Mouse (Mus musculus) liver, embryonic 13.5 days (tissue): ENCODE measurements around the gene Itgb3. TPM values are rescaled to one million over a fixed set of nuclear protein-coding genes. Genes with fewer than 3 reads are reported as not detected.
A peak's percentile ranks its signal among the peaks of the same experiment; 100 is the strongest.
"Not testable (repeated sequence)": the region's sequence is repeated elsewhere in the genome, so short reads cannot be mapped to it uniquely, and the experiment has no call there.

ENCODE experiments used
- ATAC-seq: fragments of 200-750 bp; cut with Nextera tagmentation; 2 replicates; pipeline ENCODE4 v1.8.0; 2017; ENCODE audit warnings: low read depth, mild to moderate bottlenecking, moderate number of reproducible peaks, moderate library complexity
- DNase-seq: peaks from one replicate; pipeline ENCODE4 v3.0.0; 2022
- H3K27ac ChIP-seq: fragments of 300-500 bp; sonication (generic); 2 replicates; pipeline ENCODE4 v1.5.1; 2015; ENCODE audit warnings: moderate library complexity, mild to moderate bottlenecking, inconsistent platforms
- H3K27me3 ChIP-seq: fragments of 300-500 bp; sonication (generic); 2 replicates; pipeline ENCODE4 v1.6.1; 2015; ENCODE audit warnings: mild to moderate bottlenecking, inconsistent platforms
- H3K36me3 ChIP-seq: fragments of 300-500 bp; sonication (generic); 2 replicates; pipeline ENCODE4 v1.6.1; 2015; ENCODE audit warnings: mild to moderate bottlenecking, inconsistent platforms
- H3K4me1 ChIP-seq: fragments of 300-500 bp; sonication (generic); replicated peaks from 2 replicates; pipeline ENCODE4 v1.6.1; 2015; ENCODE audit warnings: inconsistent platforms
- H3K4me2 ChIP-seq: fragments of 300-500 bp; sonication (generic); 2 replicates; pipeline ENCODE4 v1.6.1; 2015; ENCODE audit warnings: inconsistent platforms, mild to moderate bottlenecking, moderate library complexity
- H3K4me3 ChIP-seq: fragments of 300-500 bp; sonication (generic); replicated peaks from 2 replicates; pipeline ENCODE4 v1.5.1; 2015; ENCODE audit warnings: mild to moderate bottlenecking, inconsistent platforms
- H3K9ac ChIP-seq: fragments of 300-500 bp; sonication (generic); 2 replicates; pipeline ENCODE4 v1.6.1; 2015; ENCODE audit warnings: mild to moderate bottlenecking, inconsistent platforms
- H3K9me3 ChIP-seq: fragments of 300-500 bp; sonication (generic); replicated peaks from 2 replicates; pipeline ENCODE4 v1.6.1; 2016; ENCODE audit warnings: inconsistent platforms
- WGBS: fragments of 180-500 bp; shearing (Covaris S2); methylation state at CpG from one replicate; pipeline ENCODE4 v1.1.7; 2015; ENCODE audit not compliant: insufficient replicate concordance; 5-methylcytosine and 5-hydroxymethylcytosine counted together
- polyA plus RNA-seq: library from polyadenylated mRNA; unstranded; fragments of >200 nt; fragmentation: Nextera tagmentation; extraction: Ambion mirVana; gene quantifications from 2 replicates; pipeline ENCODE4 v1.2.1, GENCODE M21; 2015

Itgb3 gene
- polyA plus RNA-seq, result 16.5 and 21.4 TPM in 2 replicates

DNA sequence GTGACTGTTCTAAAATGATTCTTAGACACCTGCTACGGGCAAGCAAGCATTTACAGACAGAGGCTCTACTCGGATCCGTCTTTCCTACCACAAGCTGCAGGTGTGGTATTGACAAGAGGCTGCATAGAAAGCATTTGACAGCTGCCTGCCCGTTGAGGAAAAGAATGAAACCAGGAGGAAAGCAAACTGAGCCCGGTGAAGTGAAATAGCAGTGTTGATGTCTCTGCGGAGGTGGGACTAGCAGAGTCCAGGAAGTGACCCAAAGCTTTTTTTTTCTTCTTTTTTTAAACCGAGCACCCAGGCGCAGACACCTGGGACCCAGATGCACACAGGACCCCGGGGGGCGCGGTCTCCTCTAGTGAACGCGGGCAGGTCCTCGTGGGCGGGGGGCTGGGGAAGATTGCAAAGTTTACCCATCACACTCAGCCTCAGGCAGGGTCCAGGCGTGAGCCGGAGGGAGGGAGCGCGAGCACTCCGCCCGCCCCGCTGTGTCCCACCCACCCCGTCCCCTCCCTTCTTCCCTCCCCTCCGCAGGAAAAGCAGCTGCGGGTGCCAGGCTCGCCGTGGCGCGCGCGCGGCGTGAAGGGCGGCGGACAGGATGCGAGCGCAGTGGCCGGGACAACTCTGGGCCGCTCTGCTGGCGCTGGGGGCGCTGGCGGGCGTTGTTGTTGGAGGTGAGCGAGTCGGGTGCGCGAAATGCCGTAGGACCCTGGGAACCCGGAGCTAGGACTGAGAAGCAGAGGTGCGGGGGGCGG is at the start of gene Itgb3:
Gene Itgb3, plus strand, starts transcription at position 510 of the 755 bp plus-strand sequence.
- Histone ChIP-seq H3K27ac (no peak within 1 kb of the TSS), H3K4me1 (peaks cover 28% of the 10 kb centered on the region), H3K9ac (peak within 1 kb of the TSS; percentile 39; the same call in 1 of the 2 replicates), H3K27me3 (peaks cover 76% of the 10 kb centered on the region), H3K4me3 (peak within 1 kb of the TSS; percentile 52), H3K4me2 (peak within 1 kb of the TSS; percentile 68), H3K9me3 (no peaks in the 10 kb centered on the region), H3K36me3 (no peaks in the 10 kb centered on the region)
- ATAC-seq (peak; percentile 64), DNase-seq (peak; percentile 34)
- WGBS, result 1% methylated on average over 50 of the region's 51 CpGs

DNA sequence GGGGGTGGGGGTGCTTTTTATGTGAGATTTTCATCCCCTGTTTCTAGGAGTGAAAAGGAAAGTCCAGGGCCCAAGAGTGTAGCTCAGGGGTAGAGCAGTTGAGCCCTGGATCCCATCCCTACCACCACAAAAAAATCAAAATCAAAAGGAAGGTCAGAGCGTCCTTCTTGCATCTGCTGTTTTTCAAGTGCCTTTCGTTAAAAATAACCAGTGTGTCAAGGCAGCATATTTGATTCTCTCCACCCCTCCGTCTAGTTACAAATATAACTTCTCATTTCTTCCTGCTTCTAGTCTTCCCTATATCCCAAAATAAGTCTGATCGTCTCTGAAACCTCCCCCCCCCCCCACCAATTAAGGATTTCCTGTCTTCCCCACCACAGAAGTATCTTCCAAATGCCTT is 49.7 kb upstream of the Itgb3 start:
- Histone ChIP-seq H3K4me3 (no peak overlapping the region), H3K4me1 (peaks cover 4% of the 10 kb centered on the region; the same call in 1 of the 2 replicates), H3K27ac (no peak overlapping the region), H3K27me3 (no peaks in the 10 kb centered on the region), H3K4me2 (no peak overlapping the region), H3K36me3 (no peaks in the 10 kb centered on the region), H3K9ac (no peak overlapping the region), H3K9me3 (no peaks in the 10 kb centered on the region)
- ATAC-seq (no peak), DNase-seq (no peak)
- WGBS, result 54% methylated on average over 4 of the region's 4 CpGs

DNA sequence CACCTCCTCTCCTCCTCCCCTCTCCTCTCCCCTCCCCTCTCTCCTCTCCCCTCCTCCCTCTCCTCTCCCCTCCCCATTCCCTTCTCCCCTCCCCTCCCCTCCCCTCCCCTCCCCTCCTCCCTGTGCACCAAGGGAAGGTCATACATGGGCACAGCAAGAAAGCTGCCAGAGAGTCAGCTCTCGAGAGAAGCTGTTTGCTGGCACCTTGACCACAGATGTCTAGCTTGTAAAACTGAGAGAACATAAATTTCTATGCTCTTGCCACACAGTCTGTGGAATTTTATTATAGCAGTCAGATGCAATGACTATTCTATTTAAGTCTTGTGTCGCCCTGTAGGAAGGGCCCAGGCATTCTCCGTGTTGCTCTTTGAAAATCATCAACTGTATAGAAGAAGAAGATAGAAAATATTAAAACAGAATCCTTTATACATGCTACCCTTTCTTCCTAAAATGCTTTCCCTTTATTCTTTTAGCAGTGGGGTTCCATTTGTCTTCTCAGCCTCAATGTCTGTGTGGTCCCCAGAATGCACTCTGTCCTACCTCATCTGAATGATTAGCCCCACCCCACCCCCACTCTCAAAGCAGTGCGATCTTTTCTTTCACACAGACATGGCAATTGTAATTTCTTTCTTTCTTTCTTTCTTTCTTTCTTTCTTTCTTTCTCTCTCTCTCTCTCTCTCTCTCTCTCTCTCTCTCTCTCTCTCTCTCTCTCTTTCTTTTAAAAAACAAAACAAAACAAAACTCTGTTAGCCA is 49.0 kb upstream of the Itgb3 start:
- H3K9me3 ChIP-seq, result no peaks in the 10 kb centered on the region
- no peak for ATAC-seq
- no peaks in the 10 kb centered on the region for H3K36me3 ChIP-seq
- H3K27ac ChIP-seq, result no peak overlapping the region
- H3K4me2 ChIP-seq, result no peak overlapping the region
- no peak overlapping the region for H3K4me3 ChIP-seq
- no peak for DNase-seq
- WGBS, result 59% methylated on average over 4 of the region's 4 CpGs
- H3K27me3 ChIP-seq, result no peaks in the 10 kb centered on the region
- peaks cover 4% of the 10 kb centered on the region; the same call in 1 of the 2 replicates for H3K4me1 ChIP-seq
- no peak overlapping the region for H3K9ac ChIP-seq

- WGBS, result 41% methylated on average over 2 of the region's 2 CpGs
- H3K36me3 ChIP-seq, result no peaks in the 10 kb centered on the region
- H3K4me1 ChIP-seq, result peaks cover 2% of the 10 kb centered on the region; the same call in 1 of the 2 replicates
- H3K4me3 ChIP-seq, result no peak overlapping the region
- DNase-seq, result no peak
- no peak for ATAC-seq
- H3K27me3 ChIP-seq, result no peaks in the 10 kb centered on the region
- H3K9ac ChIP-seq, result no peak overlapping the region
- no peak overlapping the region for H3K4me2 ChIP-seq
- no peak overlapping the region for H3K27ac ChIP-seq
- H3K9me3 ChIP-seq, result no peaks in the 10 kb centered on the region
These were observed 46.8 kb upstream of the Itgb3 start for GRCm38 (mm10) chr11:104560971-104561370.

DNA sequence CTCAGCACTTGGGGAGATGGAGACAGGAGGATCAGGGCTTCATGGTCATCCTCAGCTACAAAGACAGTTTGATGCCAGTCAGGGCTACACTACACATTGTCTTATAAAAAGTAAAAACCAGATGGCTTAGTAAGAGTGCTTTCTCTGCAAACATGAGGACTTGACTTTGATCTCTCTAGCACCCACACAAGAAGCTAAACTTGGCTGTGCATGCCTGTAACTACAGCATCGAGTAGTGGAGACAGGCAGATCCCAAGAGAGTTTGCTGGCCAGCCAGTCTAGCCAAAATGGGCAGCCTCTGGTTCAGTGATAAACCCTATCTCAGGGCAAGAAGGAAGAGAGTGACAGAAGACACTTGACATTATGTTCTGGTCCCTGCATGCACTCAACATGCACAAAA is 44.3 kb upstream of the Itgb3 start:
- H3K9ac ChIP-seq, result no peak overlapping the region

GRCm38 (mm10) chr11:104565172-104565571 is 42.6 kb upstream of the Itgb3 start:
- no peaks in the 10 kb centered on the region for H3K27me3 ChIP-seq
- no peak overlapping the region for H3K4me2 ChIP-seq
- H3K27ac ChIP-seq, result no peak overlapping the region
- H3K4me3 ChIP-seq, result no peak overlapping the region
- H3K9ac ChIP-seq, result no peak overlapping the region
- ATAC-seq (no peak), DNase-seq (no peak)
- H3K4me1 ChIP-seq, result peaks cover 4% of the 10 kb centered on the region
- no peaks in the 10 kb centered on the region for H3K36me3 ChIP-seq
- WGBS, result 71% methylated on average over 9 of the region's 9 CpGs
- no peaks in the 10 kb centered on the region for H3K9me3 ChIP-seq

More for the DNA sequence above, 44.3 kb upstream of the Itgb3 start:
- H3K36me3 ChIP-seq, result no peaks in the 10 kb centered on the region
- no peak for ATAC-seq
- DNase-seq, result no peak
- no peaks in the 10 kb centered on the region for H3K4me1 ChIP-seq
- H3K27ac ChIP-seq, result no peak overlapping the region
- H3K4me3 ChIP-seq, result no peak overlapping the region
- H3K4me2 ChIP-seq, result no peak overlapping the region
- WGBS, result 37% methylated on average over 1 of the region's 1 CpGs
- no peaks in the 10 kb centered on the region for H3K9me3 ChIP-seq
- H3K27me3 ChIP-seq, result no peaks in the 10 kb centered on the region

GRCm38 (mm10) chr11:104566097-104566496 is 41.7 kb upstream of the Itgb3 start:
- Histone ChIP-seq H3K4me1 (peaks cover 10% of the 10 kb centered on the region), H3K4me3 (no peak overlapping the region), H3K9ac (no peak overlapping the region), H3K27me3 (no peaks in the 10 kb centered on the region), H3K4me2 (no peak overlapping the region), H3K27ac (no peak overlapping the region), H3K36me3 (no peaks in the 10 kb centered on the region), H3K9me3 (no peaks in the 10 kb centered on the region)
- no peak for DNase-seq
- no peak for ATAC-seq
- 71% methylated on average over 6 of the region's 6 CpGs for WGBS

DNA sequence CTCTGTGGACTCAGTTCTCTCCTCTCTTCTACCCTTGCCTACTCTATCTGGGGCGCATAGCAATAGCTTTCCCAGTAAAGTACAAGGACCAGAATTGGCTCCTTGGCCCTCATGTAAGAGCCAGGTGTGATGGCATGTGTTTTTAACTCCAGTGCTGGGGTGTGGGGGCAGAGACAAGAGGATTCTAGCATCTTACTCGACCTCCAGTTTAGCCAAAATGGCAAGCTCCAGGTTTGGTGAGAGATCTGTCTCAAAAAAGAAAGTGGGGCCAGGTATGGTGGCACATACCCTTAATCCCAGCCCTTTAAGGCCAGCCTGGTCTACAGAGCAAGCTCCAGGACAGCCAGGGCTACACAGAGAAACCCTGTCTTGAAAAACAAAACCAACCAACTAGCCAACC is 41.0 kb upstream of the Itgb3 start:
- no peaks in the 10 kb centered on the region for H3K9me3 ChIP-seq
- ATAC-seq (no peak), DNase-seq (no peak)
- no peaks in the 10 kb centered on the region for H3K27me3 ChIP-seq
- peaks cover 15% of the 10 kb centered on the region for H3K4me1 ChIP-seq
- no peak overlapping the region for H3K27ac ChIP-seq
- H3K9ac ChIP-seq, result no peak overlapping the region
- H3K36me3 ChIP-seq, result no peaks in the 10 kb centered on the region
- no peak overlapping the region for H3K4me2 ChIP-seq
- H3K4me3 ChIP-seq, result no peak overlapping the region
- WGBS, result 57% methylated on average over 2 of the region's 2 CpGs

DNA sequence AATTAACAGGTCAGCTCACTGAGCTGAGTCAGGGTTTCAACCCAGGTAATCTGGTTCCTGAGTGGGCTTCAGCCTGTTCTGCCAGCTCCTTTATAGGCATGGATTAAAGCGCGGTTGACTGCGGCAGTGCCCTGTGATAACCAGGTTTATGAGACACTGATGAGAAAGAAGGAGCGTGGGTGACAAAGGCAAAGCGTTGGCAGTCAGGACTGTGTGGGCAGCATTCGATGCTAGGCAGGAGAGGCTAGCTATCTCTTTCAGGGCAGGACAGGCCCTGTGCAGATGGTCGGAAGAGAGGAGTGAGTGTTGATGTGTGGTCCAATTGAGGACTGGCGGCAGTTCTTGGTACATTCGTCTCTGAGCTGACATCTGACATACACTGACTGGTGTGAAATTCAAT is 40.1 kb upstream of the Itgb3 start:
- no peak for ATAC-seq
- no peak overlapping the region for H3K4me2 ChIP-seq
- peaks cover 21% of the 10 kb centered on the region for H3K4me1 ChIP-seq
- no peak overlapping the region for H3K27ac ChIP-seq
- no peak overlapping the region for H3K4me3 ChIP-seq
- no peaks in the 10 kb centered on the region for H3K9me3 ChIP-seq
- WGBS, result 81% methylated on average over 9 of the region's 9 CpGs
- peaks cover 8% of the 10 kb centered on the region; the same call in 1 of the 2 replicates for H3K27me3 ChIP-seq
- H3K36me3 ChIP-seq, result no peaks in the 10 kb centered on the region
- no peak overlapping the region for H3K9ac ChIP-seq
- no peak for DNase-seq

DNA sequence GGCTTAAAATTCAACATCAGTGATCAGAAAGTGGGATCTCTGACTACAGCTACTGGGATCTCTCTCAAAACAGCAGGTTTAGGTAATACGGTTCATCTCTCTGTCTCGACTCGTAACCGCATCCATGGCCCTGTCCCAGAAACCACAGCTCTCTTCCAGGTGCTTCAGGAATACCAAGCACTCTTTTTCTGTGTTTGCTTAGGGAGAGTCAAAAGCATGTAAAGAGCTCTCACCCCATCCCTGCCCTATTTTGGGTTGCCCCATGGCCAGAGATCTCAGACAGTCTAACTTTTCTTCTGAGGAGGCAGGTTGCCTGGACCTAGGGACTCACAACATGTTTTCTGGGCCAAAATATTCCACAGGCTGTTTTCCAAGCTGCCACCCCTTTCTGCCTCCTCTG is 39.5 kb upstream of the Itgb3 start:
- ATAC-seq (no peak), DNase-seq (no peak)
- H3K36me3 ChIP-seq, result no peaks in the 10 kb centered on the region
- peaks cover 21% of the 10 kb centered on the region for H3K4me1 ChIP-seq
- peaks cover 11% of the 10 kb centered on the region; the same call in 1 of the 2 replicates for H3K27me3 ChIP-seq
- no peak overlapping the region for H3K4me2 ChIP-seq
- H3K9me3 ChIP-seq, result no peaks in the 10 kb centered on the region
- 82% methylated on average over 4 of the region's 4 CpGs for WGBS
- H3K27ac ChIP-seq, result no peak overlapping the region
- no peak overlapping the region for H3K9ac ChIP-seq
- no peak overlapping the region for H3K4me3 ChIP-seq

GRCm38 (mm10) chr11:104570515-104570914 is 37.3 kb upstream of the Itgb3 start:
- DNase-seq, H3K36me3 ChIP-seq: not testable (repeated sequence)
- H3K4me2 ChIP-seq, result peak overlapping the region; percentile 77; the same call in 1 of the 2 replicates

More at GRCm38 (mm10) chr11:104570515-104570914, 37.3 kb upstream of the Itgb3 start:
- H3K4me1 ChIP-seq, result peaks cover 21% of the 10 kb centered on the region
- not testable (repeated sequence) for H3K4me3 ChIP-seq, ATAC-seq, H3K27ac ChIP-seq, H3K9me3 ChIP-seq, H3K9ac ChIP-seq
- H3K27me3 ChIP-seq, result peaks cover 11% of the 10 kb centered on the region; the same call in 1 of the 2 replicates
- WGBS, result 32% methylated on average over 8 of the region's 8 CpGs
